Mouse (Mus musculus): ENCODE measurements around the gene Frs2.

DNA sequence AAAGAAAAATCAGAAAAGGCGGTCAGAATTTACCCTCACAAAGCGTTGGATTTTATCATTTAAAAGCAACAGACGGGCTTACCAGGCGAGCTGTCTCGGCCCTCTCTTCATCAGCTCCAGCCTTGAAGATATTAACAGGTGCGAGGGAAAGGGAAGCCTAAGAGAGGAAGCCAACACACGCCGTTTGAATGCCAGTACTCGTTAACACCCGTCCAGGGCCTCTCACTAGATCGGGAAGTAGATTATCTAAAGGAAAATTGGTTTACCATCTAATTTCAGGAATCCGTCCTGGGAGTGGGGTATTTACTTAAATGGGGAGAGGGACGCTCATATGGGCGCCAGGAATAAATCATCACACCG is 85.5 kb downstream of the Frs2 start:
- TF ChIP-seq CTCF (IDR thresholded peaks at IDR 0.05; ENCODE audit: extremely low read depth, insufficient read length, insufficient replicate concordance, low read depth, low read length) (no peak), POLR2A (IDR thresholded peaks at IDR 0.05; ENCODE audit: low read depth, low read length) (no peak)

Data from small intestine, adult 2 months (tissue).